Mouse (Mus musculus) embryonic facial prominence, embryonic 13.5 days (tissue): ENCODE data around the gene Helz2. TPM values are rescaled to one million over a fixed set of nuclear protein-coding genes. Genes with fewer than 3 reads are reported as not detected.
"Not testable (repeated sequence)": the region's sequence is repeated elsewhere in the genome, so short reads cannot be mapped to it uniquely, and the experiment has no call there.

ENCODE experiments used
- ATAC-seq: fragments of 200-750 bp; cut with Nextera tagmentation; 2 replicates; pipeline ENCODE4 v1.8.0; 2017; ENCODE audit warnings: low read depth; ENCODE audit not compliant: insufficient number of reproducible peaks, insufficient read depth, low FRiP score, low TSS enrichment
- H3K27ac ChIP-seq: fragments of 300-500 bp; sonication (generic); 2 replicates; pipeline ENCODE4 v1.5.1; 2015; ENCODE audit warnings: moderate library complexity, mild to moderate bottlenecking, inconsistent platforms
- H3K27me3 ChIP-seq: fragments of 300-500 bp; sonication (generic); 2 replicates; pipeline ENCODE4 v1.6.1; 2015; ENCODE audit warnings: mild to moderate bottlenecking, inconsistent platforms
- H3K36me3 ChIP-seq: fragments of 300-500 bp; sonication (generic); 2 replicates; pipeline ENCODE4 v1.6.1; 2015; ENCODE audit warnings: mild to moderate bottlenecking, inconsistent platforms
- H3K4me1 ChIP-seq: fragments of 300-500 bp; sonication (generic); 2 replicates; pipeline ENCODE4 v1.6.1; 2015; ENCODE audit warnings: inconsistent platforms
- H3K4me2 ChIP-seq: fragments of 300-500 bp; sonication (generic); 2 replicates; pipeline ENCODE4 v1.6.1; 2015; ENCODE audit warnings: moderate library complexity, mild to moderate bottlenecking, inconsistent platforms
- H3K4me3 ChIP-seq: fragments of 300-500 bp; sonication (generic); 2 replicates; pipeline ENCODE4 v1.5.1; 2015; ENCODE audit warnings: mild to moderate bottlenecking, inconsistent platforms
- H3K9ac ChIP-seq: fragments of 300-500 bp; sonication (generic); 2 replicates; pipeline ENCODE4 v1.6.1; 2015; ENCODE audit warnings: mild to moderate bottlenecking, inconsistent platforms
- H3K9me3 ChIP-seq: fragments of 300-500 bp; sonication (generic); 2 replicates; pipeline ENCODE4 v1.6.1; 2016; ENCODE audit warnings: inconsistent platforms
- WGBS: fragments of 180-500 bp; shearing (Covaris S2); methylation state at CpG from one replicate; pipeline ENCODE4 v1.1.7; 2015; ENCODE audit warnings: mixed read lengths; 5-methylcytosine and 5-hydroxymethylcytosine counted together
- polyA plus RNA-seq: library from polyadenylated mRNA; unstranded; fragments of >200 nt; fragmentation: Nextera tagmentation; extraction: Ambion mirVana; gene quantifications from 2 replicates; pipeline ENCODE4 v1.2.1, GENCODE M21; 2015

Helz2 gene
- polyA plus RNA-seq, 1 experiment from 2014 or later: 0.51 TPM

- H3K27me3 ChIP-seq: no peaks in the 10 kb centered on the region
- no peaks in the 10 kb centered on the region for H3K9me3 ChIP-seq
- H3K36me3 ChIP-seq: peaks cover 9% of the 10 kb centered on the region
- no peak overlapping the region for H3K4me3 ChIP-seq
- H3K4me1 ChIP-seq: peaks cover 9% of the 10 kb centered on the region
- H3K27ac ChIP-seq: no peak overlapping the region
- ATAC-seq: no peak
- 59% methylated on average over 4 of the region's 4 CpGs for WGBS
- no peak overlapping the region for H3K9ac ChIP-seq
- no peak overlapping the region for H3K4me2 ChIP-seq
Measured at GRCm38 (mm10) chr2:181191936-181192335, 49.9 kb downstream of the Helz2 start.

DNA sequence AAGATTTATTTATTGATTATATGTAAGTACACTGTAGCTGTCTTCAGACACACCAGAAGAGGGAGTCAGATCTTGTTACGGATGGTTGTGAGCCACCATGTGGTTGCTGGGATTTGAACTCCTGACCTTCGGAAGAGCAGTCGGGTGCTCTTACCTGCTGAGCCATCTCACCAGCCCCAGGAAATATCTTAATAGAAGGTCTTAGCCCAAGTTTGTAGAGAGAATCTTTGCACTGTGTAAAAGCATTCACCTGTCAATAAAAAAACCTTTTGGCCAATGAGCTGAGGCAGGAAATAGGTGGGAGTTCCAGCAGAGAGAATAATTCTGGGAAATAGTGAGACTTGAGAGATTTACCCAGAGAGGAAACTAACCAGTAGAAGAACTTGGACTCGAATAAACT is 50.4 kb downstream of the Helz2 start:
- not testable (repeated sequence) for H3K9ac ChIP-seq, H3K27ac ChIP-seq, H3K9me3 ChIP-seq, H3K4me2 ChIP-seq, H3K27me3 ChIP-seq, H3K36me3 ChIP-seq, ATAC-seq, H3K4me1 ChIP-seq, H3K4me3 ChIP-seq
- WGBS: 67% methylated on average over 4 of the region's 4 CpGs

- no peak overlapping the region for H3K9ac ChIP-seq
- H3K4me1 ChIP-seq: peaks cover 9% of the 10 kb centered on the region
- ATAC-seq: no peak
- no peak overlapping the region for H3K4me2 ChIP-seq
- H3K27ac ChIP-seq: no peak overlapping the region
- no peaks in the 10 kb centered on the region for H3K27me3 ChIP-seq
- peaks cover 9% of the 10 kb centered on the region for H3K36me3 ChIP-seq
- WGBS: 96% methylated on average over 1 of the region's 1 CpGs
- H3K4me3 ChIP-seq: no peak overlapping the region
- H3K9me3 ChIP-seq: no peaks in the 10 kb centered on the region
Measured at GRCm38 (mm10) chr2:181189321-181189720, 52.5 kb downstream of the Helz2 start.

DNA sequence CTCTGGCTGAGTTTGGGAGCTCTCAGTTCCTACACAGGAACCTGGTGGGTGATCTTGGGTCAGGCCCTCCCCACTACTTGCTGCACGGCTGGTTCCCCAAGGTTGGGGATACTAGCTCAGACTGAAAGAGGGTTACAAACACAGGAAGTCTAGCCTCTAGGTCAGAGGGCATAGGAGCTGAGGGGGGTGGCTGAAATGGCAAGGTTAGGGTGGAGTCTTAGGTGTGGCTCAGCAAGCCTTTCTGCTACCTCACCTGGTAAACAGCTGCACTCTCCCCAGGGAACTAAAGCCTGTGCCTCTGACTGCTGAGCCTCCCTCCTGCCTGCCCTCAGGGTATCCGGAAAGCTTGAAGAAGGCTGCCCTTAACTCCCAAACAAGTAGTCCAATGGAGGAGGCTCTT is 53.1 kb downstream of the Helz2 start:
- H3K9me3 ChIP-seq: no peaks in the 10 kb centered on the region
- peaks cover 9% of the 10 kb centered on the region for H3K4me1 ChIP-seq
- peak overlapping the region; percentile 73 for H3K4me3 ChIP-seq
- no peak overlapping the region for H3K27ac ChIP-seq
- H3K4me2 ChIP-seq: peak overlapping the region; percentile 75
- peaks cover 9% of the 10 kb centered on the region for H3K36me3 ChIP-seq
- WGBS: 14% methylated on average over 2 of the region's 2 CpGs
- H3K27me3 ChIP-seq: no peaks in the 10 kb centered on the region
- no peak for ATAC-seq
- no peak overlapping the region for H3K9ac ChIP-seq

DNA sequence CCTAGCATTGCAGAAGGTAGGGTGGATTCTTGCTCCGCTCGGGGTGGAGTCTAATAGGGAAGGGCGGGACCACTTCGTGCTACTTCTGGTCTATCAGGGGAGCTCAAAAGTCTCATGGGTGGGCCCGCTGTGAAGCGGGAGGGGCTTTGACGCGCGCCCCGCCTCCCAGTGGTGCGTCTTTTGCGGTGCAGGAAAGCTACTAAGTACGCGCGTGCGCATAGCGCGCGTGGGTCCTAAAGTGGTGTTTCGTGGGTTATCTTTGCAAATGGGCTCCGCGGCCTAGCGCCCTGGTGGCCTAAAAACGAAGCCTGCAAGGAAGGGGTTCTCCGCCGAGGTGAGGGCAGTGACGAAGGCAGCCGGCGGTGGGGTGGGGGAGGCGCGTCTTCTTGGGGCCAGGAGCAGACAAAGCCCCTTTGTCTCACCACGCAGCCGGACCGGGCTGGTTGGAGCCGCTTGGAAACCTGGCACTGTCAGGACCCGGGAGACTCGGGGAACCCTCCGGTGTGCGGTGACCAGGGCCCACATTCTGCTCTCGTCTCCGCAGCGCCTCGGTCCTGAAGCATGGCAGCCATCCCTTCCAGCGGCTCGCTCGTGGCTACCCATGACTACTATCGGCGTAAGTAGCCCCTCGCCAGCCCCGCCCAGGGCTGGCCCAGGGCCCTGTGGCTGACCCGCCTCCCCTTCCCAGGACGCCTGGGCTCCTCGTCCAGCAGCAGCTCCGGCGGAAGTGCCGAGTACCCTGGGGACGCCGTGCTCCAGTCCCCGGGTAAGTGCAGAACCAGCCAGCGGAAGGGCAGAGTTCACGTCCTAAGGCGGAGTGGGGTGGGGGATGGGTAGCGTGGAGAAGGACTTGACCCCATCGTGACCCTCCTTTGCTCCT is 54.5 kb downstream of the Helz2 start, which contains the start of gene Ppdpf:
Gene Ppdpf (plus strand): TSS at position 127 of the 880 bp plus-strand sequence.
- H3K4me3 ChIP-seq: peak within 1 kb of the TSS; percentile 73
- ATAC-seq: peak; percentile 95
- no peaks in the 10 kb centered on the region for H3K27me3 ChIP-seq
- H3K27ac ChIP-seq: peak within 1 kb of the TSS; percentile 96
- H3K4me2 ChIP-seq: peak within 1 kb of the TSS; percentile 75
- peaks cover 9% of the 10 kb centered on the region for H3K4me1 ChIP-seq
- H3K36me3 ChIP-seq: peaks cover 9% of the 10 kb centered on the region
- under 1% methylated on average over 64 of the region's 64 CpGs for WGBS
- no peaks in the 10 kb centered on the region for H3K9me3 ChIP-seq
- H3K9ac ChIP-seq: peak within 1 kb of the TSS; percentile 96

DNA sequence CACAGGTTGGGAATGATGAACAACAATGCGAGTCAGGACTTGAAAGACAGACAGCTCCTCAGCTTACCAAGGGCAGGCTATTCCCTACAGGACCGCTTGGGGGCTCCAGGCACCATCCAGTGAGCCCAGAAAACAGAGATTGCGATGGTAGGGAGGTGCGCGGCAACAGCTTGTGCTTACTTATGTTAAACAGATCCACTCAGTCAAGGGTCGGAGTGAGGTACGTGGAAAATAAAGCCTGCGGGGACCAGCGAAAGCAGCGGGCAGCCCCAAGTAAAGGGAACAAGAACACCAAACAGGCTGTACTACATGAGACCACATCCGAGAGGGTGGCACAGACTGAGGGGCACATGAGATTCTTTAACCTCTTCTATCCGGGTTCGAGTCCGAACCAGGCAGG is 55.2 kb downstream of the Helz2 start:
- Histone ChIP-seq H3K4me1 (peaks cover 9% of the 10 kb centered on the region), H3K9ac (peak overlapping the region; percentile 96), H3K27ac (peak overlapping the region; percentile 96), H3K36me3 (peaks cover 9% of the 10 kb centered on the region), H3K9me3 (no peaks in the 10 kb centered on the region), H3K4me3 (peak overlapping the region; percentile 73), H3K4me2 (peak overlapping the region; percentile 75), H3K27me3 (no peaks in the 10 kb centered on the region)
- WGBS: 0% methylated on average over 14 of the region's 14 CpGs
- ATAC-seq: peak; percentile 75

DNA sequence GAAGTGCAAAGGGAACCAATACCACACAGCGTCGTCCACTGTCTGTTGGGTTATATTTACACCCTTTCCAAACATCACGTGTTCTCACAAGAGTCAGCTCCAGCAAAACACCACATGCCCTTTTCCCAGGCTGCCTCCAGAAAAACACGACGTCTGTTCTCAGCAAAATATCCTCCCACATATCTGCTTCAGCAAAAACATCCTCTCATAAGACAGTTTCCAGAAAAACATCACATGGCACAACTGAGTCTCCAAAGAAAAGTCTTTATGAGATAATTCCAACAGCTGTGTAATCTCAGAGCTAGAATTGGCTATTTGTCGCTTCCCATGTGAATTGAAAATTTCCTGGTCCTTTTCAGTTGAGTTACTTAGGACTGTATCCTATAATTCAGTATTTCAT is 60.9 kb downstream of the Helz2 start:
- no peak overlapping the region for H3K27ac ChIP-seq
- no peak overlapping the region for H3K4me2 ChIP-seq
- H3K36me3 ChIP-seq: no peaks in the 10 kb centered on the region
- H3K4me3 ChIP-seq: no peak overlapping the region
- H3K4me1 ChIP-seq: no peaks in the 10 kb centered on the region
- no peak for ATAC-seq
- 83% methylated on average over 6 of the region's 6 CpGs for WGBS
- H3K27me3 ChIP-seq: 0 out of 2 replicates have a peak, but pooled peaks cover 4% of the 10 kb centered on the region
- H3K9me3 ChIP-seq: no peaks in the 10 kb centered on the region
- no peak overlapping the region for H3K9ac ChIP-seq

GRCm38 (mm10) chr2:181178471-181178870 is 63.4 kb downstream of the Helz2 start:
- H3K27ac ChIP-seq: no peak overlapping the region
- no peaks in the 10 kb centered on the region for H3K36me3 ChIP-seq
- H3K4me3 ChIP-seq: no peak overlapping the region
- 84% methylated on average over 5 of the region's 5 CpGs for WGBS
- 0 out of 2 replicates have a peak, but pooled peaks cover 4% of the 10 kb centered on the region for H3K27me3 ChIP-seq
- no peak for ATAC-seq
- no peak overlapping the region for H3K9ac ChIP-seq
- no peak overlapping the region for H3K4me2 ChIP-seq
- no peaks in the 10 kb centered on the region for H3K9me3 ChIP-seq
- H3K4me1 ChIP-seq: no peaks in the 10 kb centered on the region

GRCm38 (mm10) chr2:181178015-181178414 is 63.8 kb downstream of the Helz2 start:
- H3K4me1 ChIP-seq: no peaks in the 10 kb centered on the region
- no peak overlapping the region for H3K27ac ChIP-seq
- no peak overlapping the region for H3K9ac ChIP-seq
- WGBS: 73% methylated on average over 3 of the region's 3 CpGs
- H3K36me3 ChIP-seq: no peaks in the 10 kb centered on the region
- no peak overlapping the region for H3K4me3 ChIP-seq
- H3K9me3 ChIP-seq: no peaks in the 10 kb centered on the region
- H3K4me2 ChIP-seq: no peak overlapping the region
- ATAC-seq: no peak
- 0 out of 2 replicates have a peak, but pooled peaks cover 4% of the 10 kb centered on the region for H3K27me3 ChIP-seq

Other genes starting within 250 kb of the Helz2 start
- 0.73 and 1.8 TPM in 2 replicates for gene Chrna4, start 198.5 kb downstream of the Helz2 start, polyA plus RNA-seq
- 0.59 and 0.63 TPM in 2 replicates for gene Kcnq2, start 106.7 kb downstream of the Helz2 start, polyA plus RNA-seq
- gene Eef1a2, start 85.0 kb downstream of the Helz2 start, polyA plus RNA-seq: 0.20 TPM in 1 of 2 replicates, not detected in the other
- gene Ppdpf, start 54.8 kb downstream of the Helz2 start, polyA plus RNA-seq: 327 and 423 TPM in 2 replicates
- gene Ptk6, start 39.2 kb downstream of the Helz2 start, polyA plus RNA-seq: 0.07 TPM in 1 of 2 replicates, not detected in the other
- 0.14 TPM in 1 of 2 replicates, not detected in the other for gene Srms, start 28.8 kb downstream of the Helz2 start, polyA plus RNA-seq
- not detected in 2 replicates for gene Fndc11, start 22.0 kb downstream of the Helz2 start, polyA plus RNA-seq
- 15.9 and 16.9 TPM in 2 replicates for gene Gmeb2, start 46.0 kb upstream of the Helz2 start, polyA plus RNA-seq
- gene Stmn3, start 72.5 kb upstream of the Helz2 start, polyA plus RNA-seq: 14.9 and 17.1 TPM in 2 replicates
- 42.7 and 48.9 TPM in 2 replicates for gene Rtel1, start 77.7 kb upstream of the Helz2 start, polyA plus RNA-seq
- gene Zgpat, start 122.9 kb upstream of the Helz2 start, polyA plus RNA-seq: 48.4 and 50.7 TPM in 2 replicates
- 75.2 and 76.1 TPM in 2 replicates for gene Arfrp1, start 123.4 kb upstream of the Helz2 start, polyA plus RNA-seq
- gene Lime1, start 138.1 kb upstream of the Helz2 start, polyA plus RNA-seq: 29.6 and 31.7 TPM in 2 replicates
- 3.6 and 3.8 TPM in 2 replicates for gene Zbtb46, start 217.4 kb upstream of the Helz2 start, polyA plus RNA-seq